Mouse (Mus musculus) gastrocnemius, postnatal 36 days (tissue): ENCODE measurements around the gene Ift57. TPM values are rescaled to one million over a fixed set of nuclear protein-coding genes. Genes with fewer than 3 reads are reported as not detected.

Experiments
- DNase-seq, 2 experiments: peaks; one replicate each; pipeline ENCODE4 v3.0.0; 2022
- intact Hi-C: fragments of 180-260 bp; cut with DNase I; formaldehyde crosslinking; loops from one replicate; pipeline ENCODE4 v1.15.1; 2025
- long read RNA-seq, 2 experiments: library from polyadenylated mRNA; stranded (forward); transcript quantifications; one replicate each; pipeline ENCODE4 v2.0.0; 2021
- total RNA-seq, 2 experiments: library from RNA; stranded (reverse); gene quantifications; 2 replicates each; pipeline ENCODE4 v1.2.3; 2021

Gene Ift57
- total RNA-seq, result 1 to 10 TPM; 6.8 to 7.8 TPM
- long read RNA-seq, experiment 1, transcript Ift57-201 (11 exons, 2,601 nt), result major isoform, 6 of 8 reads
- long read RNA-seq, experiment 1, partial matches to known transcripts, result 1 of 8 reads
- long read RNA-seq, experiment 1, other reads (novel, unspliced or antisense), result 1 of 8 reads
- long read RNA-seq, experiment 2, transcript Ift57-201 (11 exons, 2,601 nt), result major isoform, 9 of 9 reads
- long read RNA-seq, experiment 2, partial matches to known transcripts, result 0 of 9 reads
- long read RNA-seq, experiment 2, other reads (novel, unspliced or antisense), result 0 of 9 reads

DNA sequence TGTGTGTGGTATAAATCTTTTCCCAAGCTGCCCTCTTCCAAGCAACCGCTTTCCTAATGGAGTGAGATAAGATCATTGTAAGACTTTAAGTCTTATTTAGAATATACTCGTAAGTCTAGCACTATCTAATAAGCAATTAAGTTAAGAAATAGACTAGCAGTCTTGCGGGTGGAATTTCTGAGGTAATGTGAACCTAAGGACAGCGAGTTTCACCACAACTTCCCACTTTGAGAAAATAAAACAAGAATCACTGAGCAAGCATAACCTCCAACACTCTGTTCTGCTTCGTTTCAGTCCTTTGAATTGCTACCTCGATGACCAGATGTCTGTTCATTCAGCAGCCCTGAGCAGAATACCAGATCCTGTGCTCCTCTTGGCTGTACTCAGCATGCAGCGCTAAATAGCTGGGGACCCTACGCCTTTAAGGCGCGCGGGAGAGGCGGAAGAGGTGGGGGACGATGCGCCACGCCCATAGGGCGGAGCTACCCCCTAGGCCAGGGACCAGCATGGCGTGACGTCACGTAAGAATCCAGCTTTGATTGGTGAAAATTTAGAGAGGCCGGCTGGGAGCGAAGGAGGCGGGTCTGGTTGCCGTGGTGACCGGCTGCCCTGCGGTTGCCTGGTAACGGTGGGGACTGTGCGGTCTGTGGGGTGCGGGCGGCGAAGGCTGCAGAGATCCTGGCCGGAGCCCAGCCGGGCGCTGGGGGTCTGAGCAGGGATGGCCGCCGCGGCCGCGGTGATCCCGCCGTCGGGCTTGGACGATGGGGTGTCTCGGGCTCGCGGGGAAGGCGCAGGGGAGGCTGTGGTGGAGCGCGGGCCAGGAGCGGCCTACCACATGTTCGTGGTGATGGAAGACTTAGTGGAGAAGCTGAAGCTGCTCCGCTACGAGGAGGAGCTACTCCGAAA is at the start of gene Ift57:
TSS of gene Ift57 (plus strand) at position 614 of the 906 bp plus-strand sequence.
- intact Hi-C loops, result loop anchor here (10.0 kb wide), 1 partner anchor 194 kb away; no protein-coding TSS in a partner anchor
- peak; percentile 94 to 95 for DNase-seq

DNA sequence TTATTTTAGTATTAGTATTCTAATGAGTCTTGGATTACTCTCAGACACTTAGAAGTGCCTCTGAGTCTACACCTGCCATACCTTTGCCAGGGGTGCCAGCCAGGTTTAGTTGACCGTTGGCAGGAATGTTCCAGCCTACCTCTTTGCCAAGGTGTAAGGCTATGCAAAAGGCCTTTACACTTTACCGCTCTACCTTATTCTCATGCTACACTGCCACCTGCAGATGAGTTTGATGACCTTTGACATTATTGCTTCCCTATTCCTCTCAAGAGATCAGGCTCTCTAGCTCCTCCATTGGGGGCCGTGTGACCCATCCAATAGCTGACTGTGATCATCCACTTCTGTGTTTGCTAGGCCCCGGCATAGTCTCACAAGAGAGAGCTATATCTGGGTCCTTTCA is 41.9 kb upstream of the Ift57 start:
- intact Hi-C loops, result no loop called here
- no peak for DNase-seq

DNA sequence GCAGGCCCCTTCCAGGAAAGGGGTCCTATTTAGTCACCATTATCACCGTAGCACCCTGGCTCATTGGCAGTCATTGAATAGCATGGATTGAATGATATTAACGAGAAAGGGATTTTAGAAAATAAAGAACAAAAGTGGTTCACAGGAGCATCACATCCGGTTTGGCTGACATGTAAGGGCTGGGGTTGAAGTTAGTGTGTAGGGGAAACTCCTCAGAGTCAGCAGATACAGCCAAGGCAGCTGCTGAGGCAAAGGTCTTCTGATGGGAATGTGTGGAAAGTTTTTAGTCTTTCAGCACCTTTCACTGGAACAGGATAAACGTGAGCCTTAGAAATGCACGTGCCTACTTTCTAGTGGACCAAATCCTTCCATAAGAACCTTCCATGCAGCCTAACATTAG is 41.0 kb upstream of the Ift57 start:
- no peak for DNase-seq
- intact Hi-C loops, result no loop called here

DNA sequence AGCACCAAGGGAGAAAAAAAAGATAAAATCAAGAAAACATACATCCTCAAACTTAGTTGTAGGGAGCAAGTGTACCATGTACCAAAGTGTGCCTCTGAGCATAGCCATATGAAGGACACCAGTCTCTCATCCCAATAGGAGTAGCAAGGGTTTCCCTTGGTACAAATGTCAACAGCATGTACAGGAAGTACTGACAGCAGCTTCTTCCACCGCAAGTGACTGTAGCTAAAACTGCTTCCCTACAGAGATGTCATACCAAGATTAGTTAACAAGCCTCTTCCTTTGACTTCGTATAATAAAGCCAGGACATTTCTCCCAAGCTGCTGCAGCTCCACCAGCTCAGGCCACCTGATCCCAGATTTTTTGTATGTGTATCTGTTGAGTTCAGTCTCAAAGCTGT is 39.9 kb upstream of the Ift57 start:
- intact Hi-C loops, result no loop called here

DNA sequence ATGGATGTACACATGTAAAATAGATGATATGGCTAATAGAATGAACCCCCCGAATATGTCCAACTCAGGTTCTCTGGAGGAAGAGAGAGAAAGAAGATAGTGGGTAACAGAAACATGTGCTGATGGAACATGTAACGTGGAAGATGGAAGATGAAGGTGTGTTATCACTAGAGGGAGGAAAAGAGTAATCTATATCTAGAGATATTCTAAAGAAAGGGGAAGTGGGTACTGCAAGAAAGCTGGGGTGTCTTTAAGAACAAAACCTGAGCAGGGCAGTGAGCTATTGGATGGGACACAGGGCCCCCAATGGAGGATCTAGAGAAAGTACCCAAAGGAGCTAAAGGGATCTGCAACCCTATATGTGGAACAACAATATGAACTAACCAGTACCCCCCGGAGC is 38.9 kb upstream of the Ift57 start:
- intact Hi-C loops, result no loop called here
- DNase-seq, result no peak

More for the DNA sequence above, 39.9 kb upstream of the Ift57 start:
- no peak for DNase-seq

DNA sequence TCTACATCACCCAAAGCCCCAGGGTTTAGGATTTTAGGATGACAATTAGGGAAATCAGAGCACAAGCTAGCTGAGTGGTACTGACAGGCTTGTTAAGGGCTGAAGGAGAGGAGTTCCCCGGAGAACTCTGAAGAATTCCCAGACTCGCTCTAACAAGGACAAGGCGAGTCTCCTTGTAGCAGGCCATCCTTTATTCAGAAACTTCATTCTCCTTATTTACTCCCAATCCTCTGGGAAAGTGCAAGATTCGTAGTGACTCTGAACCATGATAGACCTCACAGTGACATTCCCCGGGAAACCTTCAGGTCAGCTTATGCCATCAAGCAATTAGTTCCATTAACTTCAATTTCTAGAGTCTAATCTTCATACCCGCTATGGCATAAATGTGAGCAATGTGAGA is 36.8 kb upstream of the Ift57 start:
- intact Hi-C loops, result no loop called here
- DNase-seq, result no peak

DNA sequence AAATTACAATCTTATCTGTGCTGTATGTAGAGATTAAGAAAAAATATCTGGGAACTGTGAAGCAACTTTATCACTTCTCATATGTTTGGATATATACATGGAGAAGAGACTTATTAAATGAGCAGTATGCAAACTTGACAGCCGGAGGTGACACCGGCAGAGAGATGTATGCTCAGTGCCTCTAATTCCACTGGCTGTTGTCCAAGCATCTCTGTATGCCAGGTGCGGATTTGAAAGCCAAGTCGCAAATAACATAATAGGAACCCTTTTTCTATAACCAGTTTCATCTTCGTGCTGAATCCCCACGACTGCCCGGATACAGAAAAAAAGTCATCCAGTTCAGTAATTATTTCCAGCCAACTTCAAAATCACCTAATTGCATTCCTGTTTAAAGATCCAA is 34.4 kb upstream of the Ift57 start:
- intact Hi-C loops, result no loop called here
- no peak for DNase-seq

DNA sequence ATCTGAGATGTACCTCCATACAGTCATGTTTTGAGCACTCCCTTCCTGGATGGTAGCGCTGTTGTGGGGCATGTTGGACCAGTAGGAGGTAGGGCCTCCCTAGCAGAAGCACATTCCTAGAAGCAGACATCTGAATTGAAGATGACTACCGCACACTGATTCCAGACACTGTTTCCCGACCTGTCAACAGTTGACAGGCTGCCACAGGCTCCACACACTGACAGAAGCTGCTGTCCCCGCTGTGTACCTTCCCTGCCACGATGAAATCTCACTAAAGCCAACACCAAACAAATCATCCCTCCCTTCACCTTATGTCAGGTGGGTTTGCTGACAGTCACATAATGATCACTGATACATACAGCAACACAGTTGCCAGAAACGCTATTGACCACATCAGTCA is 19.4 kb upstream of the Ift57 start:
- DNase-seq, result no peak
- intact Hi-C loops, result no loop called here

DNA sequence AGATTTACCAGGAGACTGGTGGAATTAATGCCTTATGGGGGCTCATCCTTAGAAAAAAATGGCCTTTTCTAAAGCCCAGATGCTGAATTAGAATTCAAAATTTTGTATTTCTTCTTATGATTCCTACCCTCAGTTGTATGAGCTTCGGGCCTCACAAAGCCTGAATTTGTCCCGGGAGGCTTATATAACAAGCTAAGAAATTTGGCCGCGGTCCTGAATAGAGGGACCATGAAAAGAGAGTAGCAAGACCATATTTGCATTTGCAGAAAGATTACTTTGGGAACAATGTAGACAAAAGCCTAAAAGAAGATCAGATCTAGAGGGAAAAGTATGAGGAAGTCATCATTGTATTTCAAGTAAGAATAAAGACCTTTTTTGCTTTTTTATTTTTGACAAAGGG is 14.1 kb upstream of the Ift57 start:
- intact Hi-C loops, result no loop called here
- no peak for DNase-seq

DNA sequence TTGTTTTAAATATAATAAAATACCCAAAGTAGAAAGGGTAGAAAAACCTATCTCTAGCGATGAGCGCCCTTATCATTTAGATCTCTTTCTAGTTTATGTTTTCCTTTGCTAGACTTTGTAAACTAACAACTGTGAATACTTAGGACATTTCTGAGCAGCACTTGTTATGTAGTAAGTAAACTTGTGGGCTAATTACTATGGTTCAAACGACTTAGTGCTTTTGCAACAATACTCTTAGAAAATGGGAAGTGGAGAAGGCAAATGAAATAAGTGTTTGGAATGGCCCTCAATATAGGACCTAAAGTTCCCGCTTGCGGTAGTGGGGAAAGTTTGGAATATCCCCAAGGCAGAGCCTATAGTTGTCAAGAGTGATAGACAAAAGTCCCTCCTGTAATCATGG is 788 bp downstream of the Ift57 start:
- no peak for DNase-seq
- intact Hi-C loops, result loop anchor here (10.0 kb wide), 2 partner anchors 155 to 195 kb away; no protein-coding TSS in a partner anchor

DNA sequence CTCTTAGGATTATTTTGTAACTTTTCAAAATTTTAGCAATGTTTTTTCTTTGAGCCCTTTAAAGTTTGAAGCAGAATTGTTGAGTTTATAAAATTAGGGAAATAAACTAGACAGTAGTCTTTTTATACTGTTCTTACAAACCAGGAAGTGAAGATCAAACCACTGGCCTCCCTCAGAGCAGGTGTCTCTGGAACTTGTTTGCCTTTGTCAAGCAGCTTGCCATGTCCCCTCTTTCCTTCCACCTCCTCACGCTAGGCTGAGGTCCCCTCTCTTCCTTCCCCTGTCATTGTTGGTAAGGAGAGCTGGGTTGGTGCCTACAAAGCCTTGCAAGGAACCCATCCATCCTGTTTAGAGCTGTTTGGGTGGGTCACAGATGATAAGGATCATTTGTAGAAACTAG is 9.0 kb downstream of the Ift57 start:
- no peak for DNase-seq
- intact Hi-C loops, result loop anchor here (10.0 kb wide), 1 partner anchor 147 kb away; no protein-coding TSS in a partner anchor

DNA sequence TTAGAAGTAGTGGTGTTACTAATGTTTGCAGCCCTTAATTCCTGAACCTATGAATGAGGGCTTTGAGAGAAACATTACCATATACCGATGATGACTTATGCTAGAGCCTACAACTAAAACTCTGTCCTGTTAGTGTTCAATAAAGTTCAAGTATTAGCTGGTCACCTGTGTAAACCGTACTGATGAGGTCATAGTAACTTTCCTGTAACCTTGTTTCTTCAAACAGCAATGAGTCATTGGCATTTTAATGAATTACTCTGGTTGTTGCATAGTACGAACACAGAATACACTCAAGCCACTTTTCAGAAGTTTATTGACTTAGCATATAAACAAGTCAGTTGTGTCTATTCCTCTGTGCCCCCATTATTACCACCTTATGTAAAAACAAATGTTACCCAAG is 11.2 kb downstream of the Ift57 start:
- DNase-seq, result no peak
- intact Hi-C loops, result no loop called here

DNA sequence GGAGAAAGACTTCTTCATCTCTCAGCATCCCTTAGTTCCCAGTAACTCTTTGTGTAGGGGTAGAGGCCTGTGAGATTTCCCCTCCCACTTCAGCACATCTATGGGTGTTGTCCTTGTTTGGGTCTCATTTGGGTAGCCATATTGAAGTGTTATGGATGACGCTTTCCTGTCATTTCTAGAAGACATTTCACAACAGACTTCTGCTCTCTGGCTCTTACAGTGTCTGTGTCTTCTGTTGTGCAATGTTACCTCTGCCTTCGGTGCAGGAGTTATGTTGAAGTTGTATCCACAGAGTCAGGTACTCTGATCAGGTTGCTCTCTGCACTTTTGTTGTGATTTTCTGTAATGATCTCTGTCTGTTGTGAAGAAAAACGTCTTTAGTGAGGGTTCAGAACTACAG is 14.3 kb downstream of the Ift57 start:
- intact Hi-C loops, result no loop called here
- DNase-seq, result no peak

DNA sequence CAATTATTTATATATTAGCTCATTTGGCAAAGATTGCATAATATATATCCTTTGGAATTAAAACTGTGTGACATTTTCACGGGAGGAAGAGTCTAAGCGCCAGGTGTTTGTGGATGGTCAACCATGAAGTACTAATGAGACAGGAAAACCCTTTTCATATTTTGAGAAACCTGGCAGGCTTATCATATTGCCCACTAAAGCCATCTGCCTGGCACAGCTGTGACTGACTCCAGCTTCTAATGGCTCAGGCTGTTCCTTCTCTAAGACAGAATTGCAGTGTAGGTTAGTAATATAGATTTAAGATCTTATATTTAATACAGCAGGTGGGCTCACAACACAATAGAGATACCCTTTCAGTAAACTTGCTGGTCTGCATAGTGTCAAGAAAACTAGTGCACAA is 21.6 kb downstream of the Ift57 start:
- intact Hi-C loops, result no loop called here
- no peak for DNase-seq

DNA sequence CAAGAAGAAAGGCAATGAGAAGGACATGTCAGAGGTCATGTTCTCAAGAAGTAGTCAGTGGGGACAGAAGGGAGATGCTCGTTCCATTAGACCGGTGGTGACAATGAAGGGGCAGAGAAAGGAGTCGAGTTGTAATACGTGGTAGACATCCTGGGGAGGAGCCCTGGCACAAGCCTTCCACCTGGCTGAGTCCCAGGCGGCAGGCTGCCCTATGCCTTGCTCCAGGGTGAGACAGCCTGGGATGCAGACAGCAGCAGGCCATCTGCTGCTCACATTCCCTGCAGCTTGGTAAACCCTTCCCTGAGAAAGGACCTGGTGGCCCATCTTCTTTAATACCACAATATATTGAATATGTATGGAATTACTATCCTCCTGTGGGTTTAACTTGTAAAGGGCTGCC is 22.6 kb downstream of the Ift57 start:
- DNase-seq, result peak in 1 of 2 experiments; percentile 15
- intact Hi-C loops, result no loop called here

DNA sequence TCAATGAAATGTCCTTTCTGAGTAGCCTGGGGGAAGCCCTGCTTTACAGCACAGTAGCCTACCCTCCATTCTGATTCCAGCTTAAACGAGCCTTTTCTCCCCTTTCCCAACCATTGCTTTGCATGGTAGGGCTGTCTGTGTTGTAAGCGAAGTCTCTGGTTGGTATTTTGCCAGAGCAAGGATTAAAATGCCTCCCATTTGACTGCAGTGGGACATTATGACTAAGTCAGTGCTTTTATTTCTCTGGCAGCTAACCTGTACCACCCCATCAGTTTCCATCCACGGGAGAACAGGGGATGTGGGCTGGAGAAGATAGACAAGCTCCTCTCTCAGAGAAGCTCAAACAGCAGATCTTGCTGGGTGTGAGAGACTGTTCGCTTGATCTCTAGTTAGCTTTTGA is 24.2 kb downstream of the Ift57 start:
- no peak for DNase-seq
- intact Hi-C loops, result no loop called here

DNA sequence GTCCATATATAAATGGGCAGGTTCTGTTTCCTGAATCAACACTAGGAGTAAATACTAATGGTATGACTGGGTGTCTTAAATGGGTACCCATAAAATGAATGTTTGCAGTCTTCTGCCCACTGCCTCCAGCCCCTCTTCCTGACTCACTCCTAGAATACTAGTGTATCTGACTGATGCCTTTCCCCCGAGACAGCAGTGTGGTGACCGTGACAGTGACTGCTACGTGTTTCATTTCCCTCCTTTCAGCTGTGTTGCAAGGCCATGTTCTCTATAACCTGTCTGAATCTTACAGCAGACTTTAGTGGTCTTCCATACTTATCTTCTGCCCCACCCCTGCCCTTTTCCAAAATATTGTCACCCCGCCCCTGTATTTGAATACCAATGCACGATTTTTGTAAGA is 25.2 kb downstream of the Ift57 start:
- DNase-seq, result no peak
- intact Hi-C loops, result no loop called here

DNA sequence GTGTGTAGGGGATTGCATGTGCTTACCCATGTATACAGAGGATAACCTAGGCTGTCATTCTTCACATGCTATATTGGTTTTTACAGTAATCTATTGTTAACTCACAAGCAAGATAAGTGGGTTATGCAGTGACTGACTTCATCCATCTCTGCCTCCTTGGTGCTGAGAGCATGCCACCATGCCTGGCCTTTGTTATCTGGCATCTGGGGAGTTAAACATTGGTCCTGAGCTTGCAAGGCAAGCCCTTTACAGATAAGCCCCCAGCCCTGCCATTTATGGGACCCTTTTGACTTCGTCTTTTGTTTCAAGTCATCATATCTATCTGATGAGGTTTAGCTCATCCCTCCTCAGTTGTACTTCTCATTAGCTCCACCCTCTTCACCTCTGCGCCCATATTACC is 25.9 kb downstream of the Ift57 start:
- intact Hi-C loops, result no loop called here
- DNase-seq, result no peak

DNA sequence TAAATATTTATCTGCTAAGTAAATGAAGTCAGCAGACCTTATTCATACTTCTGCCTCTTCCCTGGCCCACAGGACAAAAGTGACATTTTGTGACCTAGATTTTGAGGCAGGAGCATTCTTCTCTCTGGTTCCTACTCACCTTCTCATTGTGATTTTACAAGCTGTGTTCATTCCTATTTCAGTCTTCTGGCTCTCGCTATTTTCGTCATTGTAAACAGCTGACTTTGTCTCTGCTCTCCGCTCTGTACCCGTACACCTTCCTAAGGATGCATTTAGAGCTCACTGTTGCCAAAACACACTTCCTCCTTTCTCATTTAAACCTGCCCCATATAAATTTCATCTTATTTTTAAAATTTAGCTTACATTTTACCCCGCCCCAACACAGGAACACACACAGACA is 26.4 kb downstream of the Ift57 start:
- no peak for DNase-seq
- intact Hi-C loops, result no loop called here

DNA sequence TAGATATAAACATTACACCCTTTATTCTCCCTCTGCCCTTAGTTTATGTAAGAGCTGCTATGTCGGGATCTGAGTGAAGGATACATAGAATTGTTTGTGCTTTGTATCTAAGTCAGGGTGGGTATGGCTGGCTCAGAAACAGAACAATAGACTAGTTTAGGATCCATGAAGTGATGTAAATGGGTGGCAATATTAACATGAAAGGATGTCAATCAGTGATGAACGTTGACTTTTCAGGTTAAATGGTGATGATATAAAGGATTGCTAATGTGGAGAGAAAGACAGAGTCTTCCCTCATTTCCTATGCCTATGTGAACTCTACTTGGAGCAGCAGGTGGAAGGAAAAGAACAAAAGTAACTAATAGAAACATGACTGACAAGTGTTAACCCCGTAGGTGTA is 27.2 kb downstream of the Ift57 start:
- intact Hi-C loops, result no loop called here
- no peak for DNase-seq

DNA sequence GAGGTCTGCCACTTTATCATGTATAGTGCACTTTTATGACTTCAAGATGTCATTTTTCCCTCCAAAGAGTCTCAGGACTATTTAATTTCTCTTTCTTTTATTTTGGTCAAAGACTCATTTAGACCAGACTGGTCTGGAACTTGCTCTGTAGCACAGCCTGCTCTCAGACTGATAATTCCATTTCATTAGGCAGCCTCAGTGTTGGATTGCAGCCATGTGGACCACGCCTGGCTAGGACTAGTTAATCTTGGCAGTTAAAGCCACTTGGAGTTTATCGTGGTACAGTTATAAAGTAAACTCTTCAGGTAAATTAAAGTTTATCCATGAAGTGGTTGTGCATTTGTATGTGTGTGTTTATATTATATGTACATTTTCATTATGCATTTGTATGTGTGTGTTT is 27.7 kb downstream of the Ift57 start:
- intact Hi-C loops, result no loop called here
- DNase-seq, result no peak

DNA sequence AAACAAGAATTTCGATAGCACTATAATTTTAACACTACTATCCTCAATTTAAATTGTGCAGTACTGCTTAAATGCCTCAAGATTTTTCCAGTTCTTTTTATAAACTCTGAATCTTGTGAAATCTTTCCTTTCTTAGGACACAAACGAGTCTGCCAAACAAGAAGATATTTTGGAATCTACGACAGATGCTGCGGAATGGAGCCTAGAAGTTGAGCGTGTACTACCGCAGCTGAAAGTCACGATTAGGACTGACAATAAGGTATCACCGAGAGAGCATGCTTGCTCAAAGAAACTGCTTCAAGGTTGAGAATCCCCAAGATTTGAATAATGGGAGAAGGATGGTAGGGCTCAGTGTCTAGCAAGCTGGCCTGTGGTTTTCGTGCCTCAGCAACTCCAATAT is 37.5 kb downstream of the Ift57 start:
- no peak for DNase-seq
- intact Hi-C loops, result no loop called here
